Mouse (Mus musculus) brain, embryonic 14.5 days (tissue): ENCODE measurements around the gene Kremen2.

ENCODE experiments used
- CTCF ChIP-seq: fragments of 200-500 bp; IDR thresholded peaks from 2 replicates; pipeline ENCODE4 v1.5.1; 2012; ENCODE audit warnings: inconsistent platforms, mild to moderate bottlenecking, moderate library complexity, borderline replicate concordance; ENCODE audit not compliant: insufficient read depth, insufficient read length; ENCODE audit errors: extremely low read depth
- POLR2A ChIP-seq: fragments of 200-500 bp; IDR thresholded peaks from 2 replicates; pipeline ENCODE4 v1.6.1; 2012; ENCODE audit warnings: mild to moderate bottlenecking, inconsistent platforms, borderline replicate concordance; ENCODE audit not compliant: poor library complexity, insufficient read depth, insufficient read length, severe bottlenecking; ENCODE audit errors: extremely low read depth

DNA sequence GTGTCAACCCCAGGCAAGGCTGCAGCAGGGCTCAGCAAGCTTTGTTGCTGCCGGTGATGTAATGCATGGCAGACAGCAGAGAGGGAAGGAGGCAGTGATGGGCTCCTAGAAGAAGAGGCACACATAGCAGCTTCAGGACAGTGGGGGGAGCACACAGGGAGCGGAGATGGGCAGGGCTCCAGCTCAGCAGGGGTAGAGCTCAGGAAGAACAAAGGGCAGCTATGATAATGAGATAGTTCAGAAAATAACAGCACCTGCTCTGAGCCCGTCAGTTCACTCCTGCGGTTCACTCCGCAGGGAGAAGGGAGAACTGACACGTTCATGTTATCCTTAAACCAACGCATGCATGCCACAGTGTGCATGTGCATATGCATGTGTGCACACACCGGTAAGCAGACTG lies 13.2 kb upstream of the Kremen2 start:
- TF ChIP-seq CTCF (no peak), POLR2A (no peak)
